Mouse (Mus musculus) forebrain, embryonic 12.5 days (tissue): ENCODE measurements at regions not wholly inside any gene's neighbourhood (a gene's known extent, or its start where the extent isn't known, plus 50 kb on each side); places are given as distances from the start of the nearest gene placed in this dataset.

Experiments
- ATAC-seq: fragments of 200-750 bp; cut with Nextera tagmentation; 2 replicates; pipeline ENCODE4 v1.8.0; 2017; ENCODE audit warnings: moderate TSS enrichment; ENCODE audit not compliant: low FRiP score
- H3K27ac ChIP-seq: fragments of 300-500 bp; sonication (generic); 2 replicates; pipeline ENCODE4 v1.5.1; 2016; ENCODE audit warnings: mild to moderate bottlenecking
- H3K27me3 ChIP-seq: fragments of 300-500 bp; sonication (generic); 2 replicates; pipeline ENCODE4 v1.6.1; 2016; ENCODE audit warnings: mild to moderate bottlenecking
- H3K36me3 ChIP-seq: fragments of 300-500 bp; sonication (generic); replicated peaks from 2 replicates; pipeline ENCODE4 v1.6.1; 2016; ENCODE audit warnings: mild to moderate bottlenecking
- H3K4me1 ChIP-seq: fragments of 300-500 bp; sonication (generic); 2 replicates; pipeline ENCODE4 v1.6.1; 2016
- H3K4me2 ChIP-seq: fragments of 300-500 bp; sonication (generic); 2 replicates; pipeline ENCODE4 v1.6.1; 2016; ENCODE audit warnings: mild to moderate bottlenecking, moderate library complexity
- H3K4me3 ChIP-seq: fragments of 300-500 bp; sonication (generic); replicated peaks from 2 replicates; pipeline ENCODE4 v1.5.1; 2016; ENCODE audit warnings: mild to moderate bottlenecking
- H3K9ac ChIP-seq: fragments of 300-500 bp; sonication (generic); 2 replicates; pipeline ENCODE4 v1.6.1; 2016; ENCODE audit warnings: mild to moderate bottlenecking
- H3K9me3 ChIP-seq: fragments of 300-500 bp; sonication (generic); 2 replicates; pipeline ENCODE4 v1.6.1; 2016
- WGBS: fragments of 180-500 bp; shearing (Covaris S2); methylation state at CpG from one replicate; pipeline ENCODE4 v1.1.7; 2016; 5-methylcytosine and 5-hydroxymethylcytosine counted together

DNA sequence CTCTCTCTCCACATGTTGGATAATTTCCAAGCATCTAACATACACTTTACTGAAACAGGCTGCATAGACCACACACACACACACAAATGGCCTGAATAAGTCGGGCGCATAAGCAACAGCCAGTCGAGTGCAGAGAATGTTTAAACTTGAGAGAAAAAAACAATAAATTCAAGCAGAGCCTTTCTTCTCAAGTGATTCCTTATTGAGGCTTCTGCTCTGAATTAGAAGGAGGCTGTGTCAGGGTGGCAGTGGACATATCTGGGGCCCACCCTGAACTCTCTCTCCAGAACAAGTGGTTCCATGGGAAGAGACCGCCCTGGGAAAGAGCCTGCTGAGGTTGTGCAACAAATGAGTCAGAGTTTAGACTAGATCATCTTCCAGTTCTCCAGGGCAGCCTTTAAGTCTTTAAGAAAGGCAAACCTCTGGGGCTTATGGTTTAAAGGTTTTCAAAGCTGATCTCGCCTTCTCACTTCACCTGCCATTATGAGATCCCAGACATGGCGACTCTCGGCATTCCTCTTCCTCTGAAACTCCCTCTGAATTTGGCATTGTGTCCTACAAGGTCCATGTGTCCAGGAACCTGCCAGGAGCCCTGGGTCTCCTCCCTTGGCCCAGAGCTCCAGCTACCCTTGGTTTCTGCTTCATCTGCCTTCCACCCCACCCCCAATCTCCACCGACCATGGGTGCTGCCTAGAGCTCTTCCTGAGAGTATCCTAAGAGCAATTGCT, 445.3 kb downstream of the Wdr11 start:
- Histone ChIP-seq H3K4me3 (no peak overlapping the region), H3K36me3 (no peaks in the 10 kb centered on the region), H3K27me3 (peaks cover 20% of the 10 kb centered on the region), H3K27ac (no peak overlapping the region), H3K4me1 (peaks cover 9% of the 10 kb centered on the region), H3K4me2 (no peak overlapping the region), H3K9me3 (no peaks in the 10 kb centered on the region), H3K9ac (no peak overlapping the region)
- ATAC-seq: no peak
- 76% methylated on average over 8 of the region's 8 CpGs for WGBS

DNA sequence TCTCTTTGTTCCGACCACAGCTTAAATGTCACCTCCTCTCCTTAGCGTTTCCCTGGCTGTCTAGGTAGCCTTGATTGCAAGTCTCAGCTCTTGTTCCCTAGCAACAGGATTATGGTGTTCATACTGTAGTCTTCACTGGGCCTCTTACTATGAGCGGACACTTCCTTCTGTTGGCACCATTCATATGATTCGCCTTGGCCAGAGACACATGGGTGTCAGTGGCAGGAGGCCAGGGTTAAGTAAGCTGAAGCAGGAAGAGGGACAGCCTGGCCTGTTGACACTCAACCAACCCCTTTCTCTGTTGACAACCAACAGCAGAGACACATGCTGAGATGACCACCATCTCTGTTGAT, 445.9 kb downstream of the Wdr11 start:
- WGBS: 85% methylated on average over 4 of the region's 4 CpGs
- no peak overlapping the region for H3K27ac ChIP-seq

DNA sequence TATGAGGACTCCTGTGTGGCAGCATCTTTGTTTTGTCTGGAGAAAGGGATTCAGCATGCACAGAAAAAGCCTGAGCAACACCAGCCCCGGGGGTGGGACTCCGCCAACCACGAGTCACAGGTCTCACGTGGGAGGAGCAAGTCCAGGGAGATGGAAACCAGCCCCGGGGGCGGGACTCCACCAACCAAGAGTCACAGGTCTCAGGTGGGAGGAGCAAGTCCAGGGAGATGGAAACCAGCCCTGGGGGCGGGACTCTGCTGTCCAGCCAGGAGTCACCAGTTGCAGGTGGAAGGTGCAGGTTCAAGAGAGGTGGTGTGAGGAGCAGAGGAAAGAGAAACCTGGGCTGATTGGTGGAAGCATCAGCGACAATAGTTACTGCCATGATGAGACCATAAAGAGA, 448.9 kb downstream of the Wdr11 start:
- H3K36me3 ChIP-seq: no peaks in the 10 kb centered on the region
- H3K9ac ChIP-seq: no peak overlapping the region
- peaks cover 19% of the 10 kb centered on the region for H3K4me1 ChIP-seq
- no peak overlapping the region for H3K4me3 ChIP-seq
- no peak overlapping the region for H3K4me2 ChIP-seq
- H3K27me3 ChIP-seq: peaks cover 28% of the 10 kb centered on the region
- ATAC-seq: no peak
- H3K27ac ChIP-seq: no peak overlapping the region
- 81% methylated on average over 8 of the region's 8 CpGs for WGBS
- H3K9me3 ChIP-seq: no peaks in the 10 kb centered on the region

More for the DNA sequence above, 445.9 kb downstream of the Wdr11 start:
- H3K9me3 ChIP-seq: no peaks in the 10 kb centered on the region
- H3K4me3 ChIP-seq: no peak overlapping the region
- H3K9ac ChIP-seq: no peak overlapping the region
- H3K27me3 ChIP-seq: peaks cover 20% of the 10 kb centered on the region
- peaks cover 13% of the 10 kb centered on the region for H3K4me1 ChIP-seq
- ATAC-seq: no peak
- no peak overlapping the region for H3K4me2 ChIP-seq
- H3K36me3 ChIP-seq: no peaks in the 10 kb centered on the region

DNA sequence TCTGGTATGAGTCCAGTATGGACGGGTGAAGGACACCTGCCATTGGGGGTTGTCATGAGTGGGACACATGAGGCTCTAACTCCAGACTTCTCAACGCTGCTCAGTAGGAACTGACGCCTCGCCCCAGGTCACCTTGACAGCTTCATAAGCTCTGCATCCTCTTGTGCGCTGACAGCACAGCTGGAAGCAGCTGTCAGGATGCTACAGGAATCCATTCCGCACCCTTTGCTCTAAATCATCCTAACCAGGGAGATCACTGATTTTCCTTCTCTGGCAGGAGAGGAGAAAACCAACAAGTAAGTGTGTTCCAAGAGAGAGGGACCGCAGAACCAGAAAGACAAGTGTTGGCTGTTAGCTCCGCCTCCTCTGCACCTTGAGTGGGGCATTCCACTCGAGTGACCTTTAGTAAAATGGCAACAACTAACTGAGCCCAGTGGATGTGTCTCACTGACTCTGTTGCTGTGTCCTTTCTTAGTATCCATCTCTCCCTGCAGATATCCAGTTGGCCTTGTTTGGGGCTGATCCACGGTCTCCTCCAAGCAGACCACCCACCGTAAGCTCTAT, 449.8 kb downstream of the Wdr11 start:
- H3K27me3 ChIP-seq: peaks cover 34% of the 10 kb centered on the region
- no peak overlapping the region for H3K27ac ChIP-seq
- no peak overlapping the region for H3K4me3 ChIP-seq
- 92% methylated on average over 11 of the region's 11 CpGs for WGBS
- H3K9me3 ChIP-seq: no peaks in the 10 kb centered on the region
- peaks cover 15% of the 10 kb centered on the region for H3K4me1 ChIP-seq
- no peaks in the 10 kb centered on the region for H3K36me3 ChIP-seq
- no peak for ATAC-seq
- H3K4me2 ChIP-seq: no peak overlapping the region
- H3K9ac ChIP-seq: no peak overlapping the region

DNA sequence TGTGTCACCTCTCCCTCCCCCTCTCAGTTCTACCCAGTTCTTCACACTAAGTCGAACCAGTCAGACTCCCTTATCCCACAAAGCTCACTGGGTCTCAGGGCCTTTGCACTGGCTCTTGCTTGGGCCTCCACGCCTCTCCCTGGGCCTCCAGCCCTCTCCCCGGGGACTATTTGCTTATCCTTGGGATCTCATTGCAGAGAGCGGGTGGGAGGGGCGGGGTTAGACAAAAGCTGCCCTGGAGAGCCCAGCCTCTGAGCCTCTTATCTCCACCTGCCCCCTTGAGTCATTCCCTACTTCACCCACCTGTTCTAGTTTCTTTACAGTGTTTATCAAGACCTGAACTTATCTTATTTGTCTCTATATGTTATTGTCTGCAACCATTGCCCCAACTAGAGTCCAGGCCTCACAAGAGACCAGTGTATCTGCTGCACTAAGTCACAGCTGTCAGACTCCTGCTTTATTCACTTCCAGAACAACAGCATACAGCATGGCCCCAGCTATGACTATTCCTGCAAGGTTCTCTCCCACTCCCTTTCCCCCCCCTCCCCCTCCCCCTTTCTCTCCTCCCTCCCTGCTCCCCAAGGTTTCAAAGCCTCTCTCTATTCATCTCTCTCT, 450.7 kb downstream of the Wdr11 start:
- no peak overlapping the region for H3K4me3 ChIP-seq
- ATAC-seq: no peak
- WGBS: 56% methylated on average over 5 of the region's 5 CpGs
- no peaks in the 10 kb centered on the region for H3K36me3 ChIP-seq
- H3K27ac ChIP-seq: no peak overlapping the region
- no peaks in the 10 kb centered on the region for H3K9me3 ChIP-seq
- peaks cover 10% of the 10 kb centered on the region for H3K4me1 ChIP-seq
- H3K27me3 ChIP-seq: peaks cover 36% of the 10 kb centered on the region
- no peak overlapping the region for H3K9ac ChIP-seq
- no peak overlapping the region for H3K4me2 ChIP-seq

DNA sequence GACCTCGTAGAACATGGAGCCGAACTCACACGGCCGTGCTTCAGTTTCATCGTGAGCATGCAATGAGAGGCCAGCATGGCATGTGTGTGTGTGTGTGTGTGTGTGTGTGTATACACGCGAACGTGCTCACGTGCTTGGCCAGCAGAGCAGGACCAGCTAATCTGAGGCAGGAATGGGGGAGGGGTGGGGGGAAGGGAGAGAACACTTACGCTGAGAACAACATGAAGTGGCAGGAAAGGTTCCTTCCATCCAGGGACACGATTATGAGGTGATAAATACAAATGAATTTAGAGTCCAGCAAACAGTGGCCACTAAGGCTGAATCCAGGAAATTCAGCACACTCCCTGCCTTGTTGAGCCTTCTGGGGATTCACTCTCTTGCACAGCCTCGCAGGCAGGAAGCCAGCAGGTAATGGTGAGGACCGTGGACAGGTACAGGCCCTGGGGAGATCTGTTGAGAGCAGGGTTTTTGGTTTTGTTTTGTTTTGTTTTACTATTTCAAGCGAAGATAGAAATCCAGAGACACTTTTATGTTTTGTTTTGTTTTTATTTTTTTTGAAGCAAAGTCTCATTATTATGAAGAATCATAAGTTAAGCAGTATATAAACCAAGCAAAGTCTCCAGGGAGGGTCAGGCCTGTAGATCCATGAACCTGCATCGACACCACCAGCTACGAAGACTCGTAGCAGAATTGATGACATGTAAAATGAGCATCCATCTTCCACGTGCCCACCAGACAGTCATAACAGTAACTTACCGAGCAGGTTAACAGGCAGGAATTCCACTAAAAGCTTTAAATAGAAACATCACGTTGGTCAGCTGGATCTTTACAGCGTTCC, 452.0 kb downstream of the Wdr11 start:
- H3K4me1 ChIP-seq: peaks cover 19% of the 10 kb centered on the region
- H3K36me3 ChIP-seq: no peaks in the 10 kb centered on the region
- H3K27ac ChIP-seq: no peak overlapping the region
- H3K9me3 ChIP-seq: no peaks in the 10 kb centered on the region
- H3K4me3 ChIP-seq: no peak overlapping the region
- peaks cover 32% of the 10 kb centered on the region for H3K27me3 ChIP-seq
- no peak overlapping the region for H3K9ac ChIP-seq
- 69% methylated on average over 21 of the region's 21 CpGs for WGBS
- H3K4me2 ChIP-seq: no peak overlapping the region
- no peak for ATAC-seq

DNA sequence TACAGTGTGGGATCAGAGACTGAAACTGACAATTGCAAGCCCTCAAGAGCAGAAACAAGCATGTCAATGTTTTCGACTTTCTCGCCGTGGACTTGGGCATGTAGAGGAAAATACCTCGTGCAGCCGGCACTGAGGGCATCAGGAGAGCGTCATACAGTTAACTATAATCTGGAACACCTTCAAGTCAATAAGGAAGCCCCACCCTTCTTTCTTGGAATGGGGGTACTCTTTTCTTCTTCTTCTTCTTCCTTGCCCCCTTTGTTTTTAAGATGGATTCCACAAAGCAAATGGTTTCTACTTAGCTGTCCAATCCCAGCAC, 452.5 kb downstream of the Wdr11 start:
- Histone ChIP-seq H3K9ac (no peak overlapping the region), H3K4me3 (no peak overlapping the region), H3K27me3 (peaks cover 36% of the 10 kb centered on the region), H3K36me3 (no peaks in the 10 kb centered on the region), H3K4me2 (no peak overlapping the region), H3K27ac (no peak overlapping the region), H3K9me3 (no peaks in the 10 kb centered on the region), H3K4me1 (peaks cover 20% of the 10 kb centered on the region)
- ATAC-seq: no peak
- 89% methylated on average over 6 of the region's 6 CpGs for WGBS

DNA sequence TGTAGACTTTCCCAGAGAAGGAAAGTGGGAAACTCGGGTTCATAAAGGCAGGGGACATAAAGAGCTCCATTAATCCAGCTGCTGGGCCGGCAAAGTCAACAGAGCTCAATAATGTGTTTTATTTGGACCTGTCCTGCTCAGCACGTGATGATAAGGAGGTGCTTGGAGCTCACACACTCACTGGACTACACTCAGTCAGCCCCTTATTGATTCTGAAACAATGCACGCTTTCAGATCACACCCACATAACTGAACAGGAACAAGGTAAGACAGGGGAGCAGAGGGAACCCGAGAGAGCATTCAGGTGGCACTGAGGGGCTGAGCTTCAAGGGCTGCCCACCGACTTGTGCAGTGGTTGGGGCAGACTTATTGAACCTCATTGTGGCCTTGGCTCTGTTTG, 452.9 kb downstream of the Wdr11 start:
- Histone ChIP-seq H3K4me2 (no peak overlapping the region), H3K9ac (no peak overlapping the region), H3K36me3 (no peaks in the 10 kb centered on the region), H3K27ac (no peak overlapping the region), H3K27me3 (peaks cover 40% of the 10 kb centered on the region), H3K9me3 (no peaks in the 10 kb centered on the region), H3K4me3 (no peak overlapping the region), H3K4me1 (peaks cover 20% of the 10 kb centered on the region)
- no peak for ATAC-seq
- 75% methylated on average over 6 of the region's 6 CpGs for WGBS

DNA sequence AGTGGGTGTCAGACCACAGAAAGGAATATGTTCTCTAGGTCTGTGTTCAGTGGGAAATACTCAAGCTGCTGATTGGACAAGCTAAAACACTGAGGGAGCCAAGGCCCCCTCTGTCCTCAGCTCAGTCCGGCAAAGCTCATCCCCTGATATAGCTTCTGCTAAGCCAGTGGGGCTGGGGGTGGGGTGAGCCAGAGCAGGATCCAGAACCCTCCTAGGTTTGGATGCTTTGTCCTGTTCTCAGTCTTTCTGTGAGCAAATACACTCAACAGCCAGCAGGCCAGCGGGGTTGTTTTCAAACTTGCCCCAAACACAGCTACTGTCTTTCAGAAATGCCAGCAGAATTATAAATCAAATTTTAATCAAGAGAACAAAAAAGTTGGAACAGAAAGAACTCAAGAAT, 454.4 kb downstream of the Wdr11 start:
- Histone ChIP-seq H3K4me1 (peaks cover 20% of the 10 kb centered on the region), H3K27me3 (peaks cover 47% of the 10 kb centered on the region)
- 65% methylated on average over 2 of the region's 2 CpGs for WGBS

DNA sequence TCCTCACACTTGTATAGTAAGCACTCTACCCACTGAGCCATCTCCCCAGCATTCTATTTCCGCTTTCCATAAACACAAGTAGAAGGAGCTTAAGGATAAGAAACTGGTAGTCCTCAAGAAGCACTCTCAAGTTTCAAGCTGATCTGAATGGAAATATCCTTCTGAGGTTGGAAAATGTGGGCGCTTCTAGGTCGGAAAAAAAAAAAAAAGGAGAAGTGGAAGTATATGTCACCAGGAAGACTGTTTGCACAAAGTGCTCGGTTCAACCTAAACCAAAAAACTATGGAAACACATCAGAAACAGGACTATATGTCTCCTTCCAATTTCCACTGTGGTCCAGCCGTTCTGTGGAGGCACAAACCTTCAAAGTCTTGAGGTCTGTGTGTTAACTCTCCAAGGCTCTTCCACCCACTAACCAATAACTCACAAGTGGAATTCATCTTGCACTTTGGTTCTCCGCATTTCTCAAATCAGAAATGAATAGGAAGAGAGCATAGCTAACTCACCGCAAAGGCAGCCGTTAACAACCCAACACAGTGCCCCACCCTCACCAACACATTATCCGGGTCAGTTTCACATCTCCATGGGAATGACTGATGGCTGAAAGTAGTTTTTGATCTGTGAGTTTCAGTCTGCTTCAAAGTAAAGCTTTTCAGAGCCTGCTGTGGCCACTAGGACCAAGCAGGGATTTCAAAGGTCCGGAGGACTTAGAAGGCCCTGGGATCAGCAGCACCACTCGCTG, 455.8 kb downstream of the Wdr11 start:
- no peak overlapping the region for H3K9ac ChIP-seq
- no peak for ATAC-seq
- 42% methylated on average over 11 of the region's 11 CpGs for WGBS
- no peak overlapping the region for H3K4me3 ChIP-seq
- no peak overlapping the region for H3K4me2 ChIP-seq
- H3K27me3 ChIP-seq: peaks cover 57% of the 10 kb centered on the region
- H3K9me3 ChIP-seq: no peaks in the 10 kb centered on the region
- H3K27ac ChIP-seq: no peak overlapping the region
- no peaks in the 10 kb centered on the region for H3K36me3 ChIP-seq
- H3K4me1 ChIP-seq: peaks cover 16% of the 10 kb centered on the region

More for the DNA sequence above, 454.4 kb downstream of the Wdr11 start:
- Histone ChIP-seq H3K36me3 (no peaks in the 10 kb centered on the region), H3K4me2 (no peak overlapping the region), H3K4me3 (no peak overlapping the region), H3K27ac (no peak overlapping the region), H3K9ac (no peak overlapping the region), H3K9me3 (no peaks in the 10 kb centered on the region)
- no peak for ATAC-seq

DNA sequence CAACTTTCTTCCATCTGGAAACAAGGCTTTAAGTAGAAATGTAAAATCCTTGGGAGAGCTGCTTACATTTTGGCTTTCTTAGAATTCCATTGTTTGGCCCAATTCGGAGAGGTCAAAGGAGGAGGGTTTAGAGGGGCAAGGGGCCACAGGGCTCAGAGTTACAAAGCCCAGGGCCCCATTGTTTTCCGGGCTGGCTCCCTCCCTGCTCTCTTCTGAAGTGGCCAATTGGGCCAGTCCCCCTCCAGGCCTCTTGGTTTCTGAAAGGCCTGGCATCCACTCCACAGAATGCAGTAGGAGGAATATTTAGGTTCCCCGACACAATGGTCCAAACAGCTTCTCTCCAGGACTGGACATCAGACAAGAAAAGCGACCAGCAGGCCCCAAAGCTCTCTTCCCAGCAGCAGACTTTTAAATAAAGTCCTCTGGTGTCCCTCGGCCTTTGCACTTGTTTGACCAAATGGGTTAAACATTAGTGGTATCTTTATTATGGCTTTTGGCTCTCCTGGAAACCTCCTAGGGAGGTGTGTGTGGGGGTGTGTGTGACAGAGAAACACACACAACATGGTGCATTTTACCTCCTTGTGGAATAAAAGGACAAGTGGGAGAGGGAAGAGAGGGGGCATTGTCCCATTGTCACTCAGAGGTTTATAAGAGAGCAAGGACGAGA, 456.6 kb downstream of the Wdr11 start:
- WGBS: 7% methylated on average over 6 of the region's 6 CpGs
- Histone ChIP-seq H3K4me3 (no peak overlapping the region), H3K36me3 (no peaks in the 10 kb centered on the region), H3K4me1 (peaks cover 13% of the 10 kb centered on the region), H3K9me3 (no peaks in the 10 kb centered on the region), H3K4me2 (no peak overlapping the region), H3K9ac (no peak overlapping the region), H3K27ac (peak overlapping the region; percentile 11; the same call in 1 of the 2 replicates), H3K27me3 (peaks cover 63% of the 10 kb centered on the region)
- no peak for ATAC-seq
